Mouse (Mus musculus) intestine, embryonic 14.5 days (tissue): ENCODE data around the gene Nrip1. TPM values are rescaled to one million over a fixed set of nuclear protein-coding genes. Genes with fewer than 3 reads are reported as not detected.

Source experiments
- ATAC-seq: fragments of 200-750 bp; cut with Nextera tagmentation; replicated peaks from 2 replicates; pipeline ENCODE4 v1.8.0; 2017; ENCODE audit warnings: low read depth, moderate number of reproducible peaks, moderate TSS enrichment, moderate library complexity; ENCODE audit not compliant: low FRiP score, low TSS enrichment
- DNase-seq: peaks from one replicate; pipeline ENCODE4 v3.0.0-alpha.2; 2018; ENCODE audit warnings: low spot score
- H3K27ac ChIP-seq: fragments of 300-500 bp; sonication (generic); 2 replicates; pipeline ENCODE4 v1.5.1; 2014; ENCODE audit warnings: low read depth, mild to moderate bottlenecking, control low read depth
- H3K27me3 ChIP-seq: fragments of 300-500 bp; sonication (generic); replicated peaks from 2 replicates; pipeline ENCODE4 v1.6.1; 2014; ENCODE audit warnings: low read length, control low read depth; ENCODE audit not compliant: control insufficient read depth, insufficient read depth
- H3K36me3 ChIP-seq: fragments of 300-500 bp; sonication (generic); 2 replicates; pipeline ENCODE4 v1.6.1; 2014; ENCODE audit warnings: low read length, control low read depth; ENCODE audit not compliant: control insufficient read depth, insufficient read depth
- H3K4me1 ChIP-seq: fragments of 300-500 bp; sonication (generic); replicated peaks from 2 replicates; pipeline ENCODE4 v1.6.1; 2014; ENCODE audit warnings: low read length, control low read depth, mixed read lengths; ENCODE audit not compliant: control insufficient read depth, insufficient read depth
- H3K4me2 ChIP-seq: fragments of 300-500 bp; sonication (generic); 2 replicates; pipeline ENCODE4 v1.6.1; 2014; ENCODE audit warnings: low read length
- H3K4me3 ChIP-seq: fragments of 300-500 bp; sonication (generic); 2 replicates; pipeline ENCODE4 v1.5.1; 2014; ENCODE audit warnings: low read depth, low read length, control low read depth, mixed read lengths
- H3K9ac ChIP-seq: fragments of 300-500 bp; sonication (generic); 2 replicates; pipeline ENCODE4 v1.6.1; 2014; ENCODE audit warnings: mild to moderate bottlenecking, low read length
- H3K9me3 ChIP-seq: fragments of 300-500 bp; sonication (generic); 2 replicates; pipeline ENCODE4 v1.6.1; 2016; ENCODE audit warnings: low read length, control low read depth; ENCODE audit not compliant: control insufficient read depth
- WGBS: fragments of 180-500 bp; shearing (Covaris S2); extraction: QIAGEN DNeasy Blood & Tissue Kit; methylation state at CpG from one replicate; pipeline ENCODE4 v1.1.7; 2014; 5-methylcytosine and 5-hydroxymethylcytosine counted together
- polyA plus RNA-seq: library from polyadenylated mRNA; unstranded; fragments of >200 nt; fragmentation: Nextera tagmentation; extraction: Ambion mirVana; gene quantifications from 2 replicates; pipeline ENCODE4 v1.2.1, GENCODE M21; 2014

Nrip1 gene
- polyA plus RNA-seq, 1 experiment from 2014 or later: 37.1 TPM

DNA sequence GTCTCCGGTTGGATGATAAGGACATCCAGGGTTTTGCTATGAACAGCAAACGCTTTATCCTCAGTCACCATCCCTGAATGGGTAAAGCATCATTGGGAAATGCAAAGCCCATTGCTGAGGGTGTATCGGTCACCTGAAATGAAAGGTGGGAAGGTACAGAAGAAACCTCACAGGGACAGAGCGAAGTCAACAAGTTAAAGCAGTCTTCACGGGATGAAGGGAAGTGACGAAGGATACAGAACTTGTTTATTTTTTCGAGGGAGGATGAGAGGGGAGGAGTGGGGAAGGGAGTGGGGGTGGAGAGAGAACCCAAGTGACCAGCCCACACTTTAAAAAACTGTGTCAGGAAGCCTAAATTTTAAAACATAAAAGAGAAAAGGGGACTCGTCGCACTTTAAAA lies 4.4 kb downstream of the Nrip1 start:
- Histone ChIP-seq H3K4me1 (peaks cover 17% of the 10 kb centered on the region), H3K27me3 (no peaks in the 10 kb centered on the region), H3K27ac (no peak overlapping the region), H3K36me3 (no peaks in the 10 kb centered on the region; the same call in 1 of the 2 replicates), H3K4me2 (no peak overlapping the region), H3K9ac (no peak overlapping the region), H3K9me3 (no peaks in the 10 kb centered on the region), H3K4me3 (no peak overlapping the region)
- ATAC-seq: no peak
- 69% methylated on average over 9 of the region's 9 CpGs for WGBS
- no peak for DNase-seq

DNA sequence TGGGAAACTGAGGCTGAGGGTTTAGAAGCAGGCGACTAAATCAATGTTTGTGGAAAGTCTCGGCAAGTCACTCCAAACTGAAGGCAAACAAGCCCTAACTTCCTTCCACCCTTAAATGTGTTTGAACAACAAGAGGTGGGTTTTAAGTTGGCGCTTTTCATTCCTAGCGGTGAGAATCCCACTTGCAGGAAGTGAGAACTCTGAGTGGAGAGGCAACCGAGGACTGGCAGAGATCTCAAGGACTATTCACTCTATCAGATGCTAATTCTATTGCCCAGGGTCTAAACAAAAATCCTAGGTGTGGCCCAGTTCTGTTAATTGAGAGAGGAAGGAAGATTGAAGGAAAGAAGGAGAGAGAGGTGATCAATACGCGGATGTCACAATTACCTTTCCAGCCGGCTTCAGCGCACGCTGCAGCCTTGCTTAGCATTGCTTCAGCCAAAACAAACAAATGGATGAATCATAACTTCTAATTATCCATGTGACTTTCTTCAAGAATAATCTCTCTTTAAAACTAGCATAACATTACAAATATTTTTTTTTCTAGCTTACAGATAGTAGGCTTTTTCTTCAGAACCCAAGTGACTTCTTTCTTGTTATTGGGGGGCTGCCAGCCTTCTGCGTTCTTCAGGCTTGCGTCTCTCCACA lies 6.2 kb downstream of the Nrip1 start:
- no peak overlapping the region for H3K9ac ChIP-seq
- no peak overlapping the region for H3K4me2 ChIP-seq
- WGBS: 71% methylated on average over 12 of the region's 12 CpGs

DNA sequence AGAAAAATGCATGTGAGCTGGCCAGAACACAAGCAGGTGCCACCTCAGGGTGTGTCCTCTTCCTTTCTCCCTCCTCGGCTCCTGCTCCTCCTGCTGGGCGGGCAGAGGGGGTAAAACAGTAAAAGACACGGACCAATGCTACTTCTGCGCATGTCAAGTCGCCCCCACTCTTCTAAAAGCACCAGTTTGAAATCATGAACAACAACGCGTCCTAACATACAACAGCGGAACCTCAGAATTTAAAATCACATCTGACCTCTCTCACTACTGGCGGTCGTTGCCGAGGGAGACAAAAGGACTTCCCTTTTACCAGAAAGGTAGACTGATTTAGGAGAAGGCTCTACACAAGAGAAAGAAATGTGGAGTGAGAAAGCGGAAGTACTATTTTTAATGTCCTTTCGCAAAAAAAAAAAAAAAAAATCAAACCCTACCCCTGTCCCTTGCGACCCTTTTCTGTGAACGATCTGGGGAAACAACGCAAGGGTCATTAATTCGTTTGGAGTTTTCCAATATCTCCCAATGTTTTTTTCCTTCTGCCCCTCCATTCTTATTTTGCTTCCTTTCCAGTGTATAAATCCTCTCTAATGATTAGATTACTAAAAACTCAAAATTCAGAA lies 7.7 kb downstream of the Nrip1 start:
- no peak for DNase-seq
- Histone ChIP-seq H3K27me3 (no peaks in the 10 kb centered on the region), H3K4me2 (no peak overlapping the region), H3K36me3 (no peaks in the 10 kb centered on the region; the same call in 1 of the 2 replicates), H3K4me1 (peaks cover 16% of the 10 kb centered on the region), H3K27ac (no peak overlapping the region), H3K9me3 (no peaks in the 10 kb centered on the region), H3K4me3 (no peak overlapping the region), H3K9ac (no peak overlapping the region)
- ATAC-seq: no peak
- WGBS: 87% methylated on average over 17 of the region's 17 CpGs

More for the DNA sequence above, 6.2 kb downstream of the Nrip1 start:
- H3K27me3 ChIP-seq: no peaks in the 10 kb centered on the region
- ATAC-seq (no peak), DNase-seq (no peak)
- no peaks in the 10 kb centered on the region for H3K9me3 ChIP-seq
- H3K4me3 ChIP-seq: no peak overlapping the region
- H3K27ac ChIP-seq: no peak overlapping the region
- no peaks in the 10 kb centered on the region; the same call in 1 of the 2 replicates for H3K36me3 ChIP-seq
- peaks cover 20% of the 10 kb centered on the region for H3K4me1 ChIP-seq

DNA sequence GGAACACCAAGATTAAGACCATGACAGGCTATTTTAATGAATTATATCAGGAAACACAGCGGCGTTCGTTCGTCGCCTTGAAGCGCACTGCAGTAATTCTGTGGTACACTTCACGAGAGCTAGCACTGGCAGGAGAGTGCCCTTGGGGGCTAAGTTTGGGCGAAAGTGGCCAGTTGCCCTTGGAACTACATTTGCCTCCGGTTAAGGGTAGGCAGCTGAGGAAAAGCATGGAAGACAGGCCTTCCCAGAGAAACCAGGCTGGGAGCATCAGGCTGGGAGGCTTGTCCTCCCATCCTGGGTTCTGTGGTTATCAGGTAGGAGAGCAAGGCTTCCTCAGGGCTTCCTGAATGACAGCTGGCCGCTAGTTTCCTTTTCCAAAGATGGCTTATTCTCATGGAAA lies 8.4 kb downstream of the Nrip1 start:
- no peak overlapping the region for H3K4me2 ChIP-seq
- WGBS: 82% methylated on average over 10 of the region's 10 CpGs
- H3K36me3 ChIP-seq: no peaks in the 10 kb centered on the region; the same call in 1 of the 2 replicates
- H3K9me3 ChIP-seq: no peaks in the 10 kb centered on the region
- DNase-seq (no peak), ATAC-seq (no peak)
- H3K4me3 ChIP-seq: no peak overlapping the region
- H3K9ac ChIP-seq: no peak overlapping the region
- no peak overlapping the region for H3K27ac ChIP-seq
- no peaks in the 10 kb centered on the region for H3K27me3 ChIP-seq
- H3K4me1 ChIP-seq: peaks cover 9% of the 10 kb centered on the region

DNA sequence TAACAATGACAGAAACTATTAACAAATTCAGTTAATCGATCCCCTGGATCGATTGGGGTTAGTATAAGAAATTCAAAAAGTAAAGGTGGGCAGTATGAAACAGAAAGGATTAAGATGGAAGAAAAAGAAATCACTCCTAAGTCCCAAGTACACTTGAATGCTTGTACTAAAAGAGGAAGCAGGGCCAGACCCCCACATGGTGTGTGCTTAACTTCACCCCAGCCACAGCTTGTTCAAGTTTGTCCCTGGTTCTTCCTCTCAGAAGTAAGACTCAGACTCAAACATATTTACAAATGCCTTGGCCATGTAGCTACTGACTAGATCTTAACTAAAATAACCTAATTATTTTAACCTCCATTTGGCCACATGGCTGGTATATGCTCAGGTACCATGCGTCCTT lies 10.0 kb downstream of the Nrip1 start:
- Histone ChIP-seq H3K9ac (no peak overlapping the region), H3K36me3 (no peaks in the 10 kb centered on the region; the same call in 1 of the 2 replicates), H3K4me1 (0 out of 2 replicates have a peak, but pooled peaks cover 3% of the 10 kb centered on the region), H3K4me3 (no peak overlapping the region), H3K9me3 (no peaks in the 10 kb centered on the region), H3K4me2 (no peak overlapping the region), H3K27ac (no peak overlapping the region), H3K27me3 (no peaks in the 10 kb centered on the region)
- WGBS: 93% methylated on average over 3 of the region's 3 CpGs
- DNase-seq (no peak), ATAC-seq (no peak)

DNA sequence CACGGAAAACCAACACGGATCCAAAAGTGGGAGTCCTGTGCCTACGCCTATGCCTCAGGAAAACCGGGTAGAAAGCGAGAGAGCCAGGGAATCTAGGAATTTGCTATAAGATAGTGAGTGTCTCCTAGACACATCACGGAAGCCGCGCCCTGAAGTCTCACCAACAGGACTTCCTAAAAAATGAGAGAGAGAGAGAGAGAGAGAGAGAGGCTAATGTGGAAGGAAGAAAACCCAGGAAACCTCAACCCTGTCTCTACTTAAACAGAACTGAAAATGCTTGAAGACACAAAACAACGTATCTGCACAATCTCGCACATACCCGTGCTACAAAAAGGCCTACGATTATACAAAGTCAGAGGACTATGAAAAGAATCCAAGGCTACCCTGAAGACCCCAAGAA lies 10.6 kb downstream of the Nrip1 start:
- H3K4me2 ChIP-seq: no peak overlapping the region
- no peak overlapping the region for H3K27ac ChIP-seq
- no peak for ATAC-seq
- no peaks in the 10 kb centered on the region; the same call in 1 of the 2 replicates for H3K36me3 ChIP-seq
- no peak for DNase-seq
- 94% methylated on average over 12 of the region's 12 CpGs for WGBS
- H3K27me3 ChIP-seq: no peaks in the 10 kb centered on the region
- H3K4me3 ChIP-seq: no peak overlapping the region
- H3K9me3 ChIP-seq: no peaks in the 10 kb centered on the region
- no peak overlapping the region for H3K9ac ChIP-seq
- H3K4me1 ChIP-seq: 0 out of 2 replicates have a peak, but pooled peaks cover 3% of the 10 kb centered on the region

DNA sequence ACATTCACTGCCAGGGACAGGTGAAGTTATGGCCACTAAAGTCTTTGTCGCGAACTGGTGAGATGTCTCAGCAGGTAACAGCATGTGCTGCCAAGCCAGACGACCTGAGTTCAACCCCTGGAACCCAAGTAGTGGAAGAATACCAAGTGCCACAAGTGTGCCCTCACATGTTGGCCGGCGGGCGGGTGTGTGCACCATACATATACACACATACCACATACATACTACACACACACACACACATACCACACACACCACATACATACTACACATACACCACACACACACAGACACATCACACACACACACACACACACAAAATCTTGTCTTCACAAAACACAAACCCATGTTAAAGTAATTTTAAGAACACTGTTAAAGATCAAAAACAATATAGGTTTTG lies 13.2 kb downstream of the Nrip1 start:
- 87% methylated on average over 6 of the region's 6 CpGs for WGBS
- ATAC-seq: no peak
- no peak for DNase-seq
- no peak overlapping the region for H3K9ac ChIP-seq
- no peaks in the 10 kb centered on the region for H3K9me3 ChIP-seq
- no peaks in the 10 kb centered on the region for H3K27me3 ChIP-seq
- no peak overlapping the region for H3K4me3 ChIP-seq
- peaks cover 10% of the 10 kb centered on the region; the same call in 1 of the 2 replicates for H3K4me1 ChIP-seq
- H3K36me3 ChIP-seq: no peaks in the 10 kb centered on the region
- no peak overlapping the region for H3K4me2 ChIP-seq
- no peak overlapping the region for H3K27ac ChIP-seq

DNA sequence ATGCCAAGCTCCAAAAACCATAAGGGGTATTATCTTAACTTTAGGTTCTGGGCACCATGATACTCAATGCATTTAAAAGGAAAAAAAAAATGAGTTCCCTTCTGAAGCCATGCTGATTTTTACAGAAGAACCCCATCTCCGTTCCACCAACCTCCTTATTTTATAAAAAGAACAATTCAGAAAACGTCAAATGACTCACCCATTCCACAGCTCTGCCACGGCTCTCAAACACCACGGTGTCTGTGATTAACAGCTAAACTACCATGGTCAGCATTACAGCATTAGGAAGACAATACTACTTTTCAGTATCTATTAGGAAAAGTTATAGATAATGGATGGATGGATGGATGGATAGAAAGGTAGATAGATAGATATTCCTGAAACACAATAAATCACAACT lies 14.9 kb downstream of the Nrip1 start:
- no peak for DNase-seq

More for the DNA sequence above, 14.9 kb downstream of the Nrip1 start:
- 48% methylated on average over 4 of the region's 4 CpGs for WGBS
- ATAC-seq: no peak
- H3K9me3 ChIP-seq: no peaks in the 10 kb centered on the region
- no peak overlapping the region for H3K4me3 ChIP-seq
- H3K27ac ChIP-seq: no peak overlapping the region
- H3K27me3 ChIP-seq: no peaks in the 10 kb centered on the region
- H3K4me1 ChIP-seq: peaks cover 13% of the 10 kb centered on the region; the same call in 1 of the 2 replicates
- no peak overlapping the region for H3K9ac ChIP-seq
- H3K4me2 ChIP-seq: no peak overlapping the region
- H3K36me3 ChIP-seq: no peaks in the 10 kb centered on the region
